Mouse (Mus musculus) liver, embryonic 13.5 days (tissue): ENCODE measurements around the gene Ksr2. TPM values are rescaled to one million over a fixed set of nuclear protein-coding genes. Genes with fewer than 3 reads are reported as not detected.
"Not testable (repeated sequence)": the region's sequence is repeated elsewhere in the genome, so short reads cannot be mapped to it uniquely, and the experiment has no call there.

Experiments used
- ATAC-seq: fragments of 200-750 bp; cut with Nextera tagmentation; 2 replicates; pipeline ENCODE4 v1.8.0; 2017; ENCODE audit warnings: low read depth, mild to moderate bottlenecking, moderate number of reproducible peaks, moderate library complexity
- DNase-seq: peaks from one replicate; pipeline ENCODE4 v3.0.0; 2022
- H3K27ac ChIP-seq: fragments of 300-500 bp; sonication (generic); 2 replicates; pipeline ENCODE4 v1.5.1; 2015; ENCODE audit warnings: moderate library complexity, mild to moderate bottlenecking, inconsistent platforms
- H3K27me3 ChIP-seq: fragments of 300-500 bp; sonication (generic); 2 replicates; pipeline ENCODE4 v1.6.1; 2015; ENCODE audit warnings: mild to moderate bottlenecking, inconsistent platforms
- H3K36me3 ChIP-seq: fragments of 300-500 bp; sonication (generic); 2 replicates; pipeline ENCODE4 v1.6.1; 2015; ENCODE audit warnings: mild to moderate bottlenecking, inconsistent platforms
- H3K4me1 ChIP-seq: fragments of 300-500 bp; sonication (generic); replicated peaks from 2 replicates; pipeline ENCODE4 v1.6.1; 2015; ENCODE audit warnings: inconsistent platforms
- H3K4me2 ChIP-seq: fragments of 300-500 bp; sonication (generic); 2 replicates; pipeline ENCODE4 v1.6.1; 2015; ENCODE audit warnings: inconsistent platforms, mild to moderate bottlenecking, moderate library complexity
- H3K4me3 ChIP-seq: fragments of 300-500 bp; sonication (generic); replicated peaks from 2 replicates; pipeline ENCODE4 v1.5.1; 2015; ENCODE audit warnings: mild to moderate bottlenecking, inconsistent platforms
- H3K9ac ChIP-seq: fragments of 300-500 bp; sonication (generic); 2 replicates; pipeline ENCODE4 v1.6.1; 2015; ENCODE audit warnings: mild to moderate bottlenecking, inconsistent platforms
- H3K9me3 ChIP-seq: fragments of 300-500 bp; sonication (generic); replicated peaks from 2 replicates; pipeline ENCODE4 v1.6.1; 2016; ENCODE audit warnings: inconsistent platforms
- WGBS: fragments of 180-500 bp; shearing (Covaris S2); methylation state at CpG from one replicate; pipeline ENCODE4 v1.1.7; 2015; ENCODE audit not compliant: insufficient replicate concordance; 5-methylcytosine and 5-hydroxymethylcytosine counted together
- polyA plus RNA-seq: library from polyadenylated mRNA; unstranded; fragments of >200 nt; fragmentation: Nextera tagmentation; extraction: Ambion mirVana; gene quantifications from 2 replicates; pipeline ENCODE4 v1.2.1, GENCODE M21; 2015

The Ksr2 gene
- polyA plus RNA-seq, 1 experiment from 2014 or later = 0.02 TPM

DNA sequence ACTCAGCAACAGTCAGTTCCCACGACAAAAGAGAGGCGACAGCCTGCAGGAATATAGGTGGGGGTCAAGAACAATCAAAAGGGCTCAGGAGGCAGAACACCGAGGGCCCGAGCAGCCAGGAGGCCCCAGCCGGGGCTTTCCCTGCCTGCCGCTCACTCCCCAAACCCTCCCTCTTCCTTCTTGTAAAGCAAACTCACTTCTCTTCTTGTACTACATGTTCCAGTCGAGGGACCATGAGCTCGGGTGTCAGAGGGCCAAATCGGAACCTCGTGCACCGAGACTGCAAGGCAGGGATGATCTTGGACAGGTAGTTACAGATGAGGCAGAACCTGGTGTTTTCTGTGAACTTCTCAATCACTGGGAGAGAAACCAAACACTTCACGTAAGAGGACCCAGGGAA, 30.6 kb upstream of the Ksr2 start:
- Histone ChIP-seq H3K4me1 (peaks cover 16% of the 10 kb centered on the region), H3K4me2 (no peak overlapping the region), H3K27ac (no peak overlapping the region), H3K36me3 (peaks cover 83% of the 10 kb centered on the region), H3K9me3 (no peaks in the 10 kb centered on the region), H3K27me3 (no peaks in the 10 kb centered on the region), H3K4me3 (no peak overlapping the region), H3K9ac (no peak overlapping the region)
- ATAC-seq = no peak
- WGBS = 83% methylated on average over 12 of the region's 12 CpGs
- no peak for DNase-seq

DNA sequence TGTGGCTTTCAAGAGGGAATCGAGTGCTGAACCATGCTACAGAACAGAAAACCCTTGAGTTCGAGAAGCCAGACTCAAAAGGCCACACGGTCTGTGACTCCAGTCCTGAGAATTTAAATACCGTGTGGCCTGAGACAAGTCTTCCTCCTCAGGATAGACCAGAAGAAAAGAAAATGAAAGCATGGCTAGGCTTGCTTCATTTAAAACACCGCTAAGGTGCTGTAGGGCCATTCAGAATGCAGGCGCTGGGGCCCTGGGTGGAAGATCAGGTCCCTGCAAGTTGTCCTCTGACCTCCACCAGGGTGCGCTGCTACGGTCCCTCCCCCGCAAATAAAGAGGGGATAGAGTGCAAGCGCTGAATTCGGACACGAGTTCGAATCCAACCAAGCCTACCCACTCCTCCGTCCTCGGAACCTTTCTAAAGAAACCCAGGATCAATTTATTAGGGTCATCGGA, 25.5 kb upstream of the Ksr2 start:
- peaks cover 34% of the 10 kb centered on the region for H3K36me3 ChIP-seq
- H3K4me2 ChIP-seq = peak overlapping the region; percentile 80
- peaks cover 11% of the 10 kb centered on the region; the same call in 1 of the 2 replicates for H3K9me3 ChIP-seq
- peak overlapping the region; percentile 90 for H3K9ac ChIP-seq
- no peaks in the 10 kb centered on the region for H3K27me3 ChIP-seq
- peaks cover 24% of the 10 kb centered on the region for H3K4me1 ChIP-seq
- DNase-seq (peak; percentile 63), ATAC-seq (peak; percentile 72)
- H3K4me3 ChIP-seq = peak overlapping the region; percentile 76
- H3K27ac ChIP-seq = peak overlapping the region; percentile 74
- 7% methylated on average over 16 of the region's 16 CpGs for WGBS

DNA sequence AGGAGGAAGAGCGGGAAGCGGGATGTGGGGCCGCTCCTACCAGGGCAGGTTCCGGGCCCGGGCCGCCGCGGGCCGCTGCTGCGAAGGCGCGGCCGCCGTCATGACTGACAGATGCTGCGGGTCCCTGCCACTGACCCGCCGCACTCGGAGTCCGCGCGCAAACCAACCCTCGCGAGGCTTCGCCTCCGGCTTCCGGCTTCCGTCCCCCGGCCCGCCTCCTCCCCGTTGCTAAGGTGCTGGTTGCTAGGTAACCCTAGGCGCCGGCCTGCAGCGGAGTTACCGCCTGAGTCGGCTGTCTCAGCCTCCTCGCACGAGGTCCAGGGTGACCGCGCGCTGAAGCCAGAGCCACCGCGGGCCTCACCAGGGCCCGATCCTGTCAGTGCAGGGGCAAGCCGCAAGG, 24.9 kb upstream of the Ksr2 start, which contains the start of gene Rfc5:
TSS of gene Rfc5 (minus strand) at position 171 of the 400 bp plus-strand sequence.
- peak within 1 kb of the TSS; percentile 76 for H3K4me3 ChIP-seq
- H3K27ac ChIP-seq = peak within 1 kb of the TSS; percentile 74
- peaks cover 28% of the 10 kb centered on the region for H3K36me3 ChIP-seq
- H3K4me1 ChIP-seq = peaks cover 24% of the 10 kb centered on the region
- peak within 1 kb of the TSS; percentile 80 for H3K4me2 ChIP-seq
- ATAC-seq (peak; percentile 94), DNase-seq (peak; percentile 93)
- no peaks in the 10 kb centered on the region for H3K27me3 ChIP-seq
- WGBS = under 1% methylated on average over 37 of the region's 44 CpGs
- peak within 1 kb of the TSS; percentile 90 for H3K9ac ChIP-seq
- peaks cover 14% of the 10 kb centered on the region; the same call in 1 of the 2 replicates for H3K9me3 ChIP-seq

DNA sequence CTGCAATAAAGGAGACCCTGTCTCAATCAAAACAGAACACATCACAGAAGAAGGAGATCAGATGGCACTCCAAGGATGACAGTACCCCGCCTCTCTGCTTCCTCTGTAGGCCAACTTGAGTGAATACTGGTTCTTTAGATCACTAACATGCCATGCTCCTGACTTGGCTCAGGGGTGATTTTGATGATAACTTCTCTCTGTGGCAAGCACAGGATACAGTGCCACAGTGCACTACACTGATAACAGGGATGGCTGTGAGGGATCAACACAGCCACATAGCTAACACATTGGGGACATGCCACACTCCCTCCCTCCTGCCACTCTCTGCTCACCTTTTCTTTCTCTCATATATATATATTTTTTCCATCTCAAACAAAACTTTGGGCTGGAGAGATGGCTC, 22.9 kb upstream of the Ksr2 start:
- Histone ChIP-seq H3K36me3 (peaks cover 8% of the 10 kb centered on the region), H3K4me2 (no peak overlapping the region), H3K4me3 (no peak overlapping the region), H3K4me1 (peaks cover 24% of the 10 kb centered on the region), H3K9ac (no peak overlapping the region), H3K27me3 (no peaks in the 10 kb centered on the region), H3K9me3 (peaks cover 14% of the 10 kb centered on the region; the same call in 1 of the 2 replicates), H3K27ac (no peak overlapping the region)
- 50% methylated on average over 1 of the region's 1 CpGs for WGBS
- no peak for DNase-seq
- no peak for ATAC-seq

DNA sequence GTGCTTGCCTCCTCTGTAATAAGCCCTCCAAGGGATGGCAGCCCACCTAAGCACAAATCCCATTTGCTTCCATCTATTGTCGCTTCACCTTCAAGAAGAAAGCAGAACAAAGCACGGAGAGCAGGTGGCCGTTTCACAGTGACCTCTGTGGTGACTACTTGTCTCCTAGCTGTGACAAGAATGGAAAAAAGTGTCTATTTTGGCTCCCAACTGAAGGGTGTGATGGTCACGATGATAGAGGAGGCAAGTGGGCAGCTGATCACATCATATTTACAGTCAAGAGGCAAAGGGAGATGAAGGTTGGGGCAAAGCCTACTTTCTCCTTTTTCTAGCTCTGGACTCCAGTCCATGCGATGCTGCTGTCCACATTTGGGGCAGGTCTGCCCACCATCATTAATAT, 18.0 kb upstream of the Ksr2 start:
- no peak for ATAC-seq
- 68% methylated on average over 5 of the region's 5 CpGs for WGBS

DNA sequence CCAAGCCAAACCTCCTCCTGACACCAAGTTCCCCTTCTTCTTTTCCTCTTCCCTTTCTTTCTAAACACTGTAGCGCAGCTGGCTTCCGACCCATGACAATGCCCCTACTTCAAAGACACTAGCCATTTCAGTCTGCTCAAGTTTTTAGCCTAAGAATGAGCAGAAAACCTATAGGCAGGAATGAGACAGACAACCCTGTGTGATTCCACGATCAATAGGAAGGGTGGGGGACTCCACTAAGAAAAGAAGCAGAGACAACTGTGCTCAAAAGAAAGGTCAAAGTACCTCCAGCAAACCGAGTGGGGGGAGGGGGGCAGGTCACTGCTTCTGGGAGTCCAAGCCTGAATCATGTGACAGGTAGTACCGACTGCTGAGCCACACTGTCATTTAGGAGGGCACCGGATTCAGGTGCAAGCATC, 17.2 kb upstream of the Ksr2 start:
- no peaks in the 10 kb centered on the region for H3K27me3 ChIP-seq
- no peak overlapping the region for H3K4me2 ChIP-seq
- H3K36me3 ChIP-seq = no peaks in the 10 kb centered on the region
- ATAC-seq (no peak), DNase-seq (no peak)
- H3K9me3 ChIP-seq = peaks cover 12% of the 10 kb centered on the region; the same call in 1 of the 2 replicates
- peaks cover 9% of the 10 kb centered on the region for H3K4me1 ChIP-seq
- 50% methylated on average over 6 of the region's 6 CpGs for WGBS
- no peak overlapping the region for H3K4me3 ChIP-seq
- no peak overlapping the region for H3K9ac ChIP-seq
- H3K27ac ChIP-seq = no peak overlapping the region

More for the DNA sequence above, 18.0 kb upstream of the Ksr2 start:
- H3K27me3 ChIP-seq = no peaks in the 10 kb centered on the region
- H3K4me2 ChIP-seq = no peak overlapping the region
- DNase-seq = no peak
- H3K27ac ChIP-seq = no peak overlapping the region
- peaks cover 14% of the 10 kb centered on the region; the same call in 1 of the 2 replicates for H3K9me3 ChIP-seq
- no peak overlapping the region for H3K9ac ChIP-seq
- peaks cover 9% of the 10 kb centered on the region for H3K4me1 ChIP-seq
- H3K36me3 ChIP-seq = no peaks in the 10 kb centered on the region
- no peak overlapping the region for H3K4me3 ChIP-seq

DNA sequence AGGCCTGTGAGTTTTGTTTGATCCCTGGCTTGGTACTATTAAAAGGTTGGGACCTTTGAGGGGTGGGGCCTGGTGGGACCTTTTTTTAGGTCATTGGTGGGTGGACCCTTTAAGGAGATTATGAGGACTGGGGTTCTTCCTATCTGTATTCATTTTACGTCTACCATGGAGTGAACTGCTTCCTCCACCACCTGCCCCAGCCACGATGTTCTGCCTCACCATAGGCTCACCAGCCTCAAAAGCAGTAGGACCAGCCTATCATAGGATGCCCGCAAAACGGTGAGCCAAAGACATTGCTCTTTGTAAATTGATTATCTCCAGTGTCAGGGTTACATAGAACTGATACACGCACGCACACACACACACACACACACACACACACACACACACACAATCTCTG, 16.4 kb upstream of the Ksr2 start:
- Histone ChIP-seq H3K27me3 (no peaks in the 10 kb centered on the region), H3K4me1 (peaks cover 9% of the 10 kb centered on the region), H3K36me3 (no peaks in the 10 kb centered on the region), H3K4me3 (no peak overlapping the region), H3K9ac (no peak overlapping the region), H3K4me2 (no peak overlapping the region), H3K27ac (no peak overlapping the region), H3K9me3 (peaks cover 10% of the 10 kb centered on the region; the same call in 1 of the 2 replicates)
- 0 out of 2 replicates have a peak, but pooled peaks have one; percentile 26 for ATAC-seq
- WGBS = 54% methylated on average over 6 of the region's 6 CpGs
- DNase-seq = no peak

DNA sequence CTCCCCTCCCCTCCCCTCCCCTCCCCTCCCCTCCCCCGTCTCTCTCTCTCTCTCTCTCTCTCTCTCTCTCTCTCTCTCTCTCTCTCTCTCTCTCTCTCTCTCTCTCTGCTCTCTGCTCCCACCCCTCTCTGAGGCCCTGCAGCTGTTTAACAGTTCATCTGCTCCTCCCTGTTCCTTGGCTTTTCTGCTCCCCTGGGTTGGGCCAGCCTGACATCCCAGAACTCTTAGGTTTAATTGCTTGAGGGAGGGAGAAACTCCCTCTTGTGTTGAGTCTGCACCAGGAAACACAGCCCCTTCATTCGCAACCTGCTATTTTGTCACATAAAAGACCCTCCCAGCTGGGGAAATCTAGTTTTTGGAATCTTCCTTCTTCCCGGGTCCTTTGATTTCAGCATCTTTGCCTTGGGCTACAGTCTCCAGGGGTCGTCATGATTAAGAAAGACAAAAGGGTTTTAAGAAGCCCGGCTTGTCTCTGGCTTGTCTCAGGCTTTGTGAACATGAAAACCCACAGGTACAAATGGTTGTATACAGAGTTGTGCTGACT, 15.7 kb upstream of the Ksr2 start:
- 67% methylated on average over 4 of the region's 5 CpGs for WGBS
- no peaks in the 10 kb centered on the region for H3K36me3 ChIP-seq

DNA sequence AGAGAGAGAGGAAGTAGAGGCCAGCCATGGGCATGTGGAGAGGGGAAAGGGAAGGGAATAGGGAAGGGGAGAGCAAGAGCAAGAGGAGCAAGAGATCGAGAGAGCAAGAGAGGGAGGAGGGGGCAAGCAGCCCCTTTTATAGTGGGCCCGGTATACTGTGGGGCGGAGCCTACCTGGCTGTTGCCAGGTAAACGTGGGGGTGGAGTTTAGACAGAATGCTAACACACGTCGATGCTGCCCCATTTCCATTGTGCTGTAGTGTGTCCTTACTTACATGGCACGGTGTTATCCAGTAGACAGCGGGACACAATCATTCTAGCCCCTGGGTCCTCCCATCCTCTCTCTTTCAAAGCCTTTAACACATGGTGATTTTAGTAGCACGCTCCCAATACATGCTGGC, 14.5 kb upstream of the Ksr2 start:
- Histone ChIP-seq H3K9me3 (no peaks in the 10 kb centered on the region), H3K4me1 (peaks cover 9% of the 10 kb centered on the region), H3K36me3 (no peaks in the 10 kb centered on the region), H3K27me3 (no peaks in the 10 kb centered on the region), H3K4me3 (no peak overlapping the region), H3K4me2 (no peak overlapping the region), H3K9ac (no peak overlapping the region), H3K27ac (no peak overlapping the region)
- no peak for ATAC-seq
- WGBS = 68% methylated on average over 9 of the region's 9 CpGs
- no peak for DNase-seq

More for the DNA sequence above, 15.7 kb upstream of the Ksr2 start:
- Histone ChIP-seq H3K27ac (no peak overlapping the region), H3K4me1 (peaks cover 9% of the 10 kb centered on the region), H3K4me2 (no peak overlapping the region), H3K9me3 (peaks cover 6% of the 10 kb centered on the region; the same call in 1 of the 2 replicates), H3K27me3 (no peaks in the 10 kb centered on the region), H3K4me3 (no peak overlapping the region), H3K9ac (no peak overlapping the region)
- ATAC-seq (no peak), DNase-seq (no peak)

DNA sequence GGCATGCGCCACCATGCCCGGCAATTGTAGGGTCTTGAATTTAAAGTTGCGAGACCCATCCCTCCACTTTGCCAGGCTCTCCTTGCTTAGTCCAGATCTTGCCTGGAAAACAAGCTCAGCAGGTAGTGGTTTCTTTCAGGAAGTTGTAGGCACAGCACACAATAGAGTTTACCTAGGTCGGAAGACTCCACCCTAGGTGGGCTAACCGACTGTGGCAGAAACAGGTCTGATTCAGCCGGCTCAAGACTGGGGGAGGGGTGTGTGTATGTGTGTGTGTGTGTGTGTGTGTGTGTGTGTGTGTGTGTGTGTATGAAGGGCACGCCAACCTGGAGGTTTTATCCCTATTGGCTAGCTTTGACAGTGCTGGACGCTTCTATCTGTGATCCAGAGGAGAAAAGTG, 10.2 kb upstream of the Ksr2 start:
- 70% methylated on average over 7 of the region's 8 CpGs for WGBS
- no peak for DNase-seq
- no peak for ATAC-seq
- H3K27ac ChIP-seq = no peak overlapping the region
- no peaks in the 10 kb centered on the region for H3K27me3 ChIP-seq
- no peak overlapping the region for H3K9ac ChIP-seq
- no peaks in the 10 kb centered on the region for H3K4me1 ChIP-seq
- no peaks in the 10 kb centered on the region for H3K9me3 ChIP-seq
- H3K4me3 ChIP-seq = no peak overlapping the region
- no peak overlapping the region for H3K4me2 ChIP-seq
- H3K36me3 ChIP-seq = no peaks in the 10 kb centered on the region

DNA sequence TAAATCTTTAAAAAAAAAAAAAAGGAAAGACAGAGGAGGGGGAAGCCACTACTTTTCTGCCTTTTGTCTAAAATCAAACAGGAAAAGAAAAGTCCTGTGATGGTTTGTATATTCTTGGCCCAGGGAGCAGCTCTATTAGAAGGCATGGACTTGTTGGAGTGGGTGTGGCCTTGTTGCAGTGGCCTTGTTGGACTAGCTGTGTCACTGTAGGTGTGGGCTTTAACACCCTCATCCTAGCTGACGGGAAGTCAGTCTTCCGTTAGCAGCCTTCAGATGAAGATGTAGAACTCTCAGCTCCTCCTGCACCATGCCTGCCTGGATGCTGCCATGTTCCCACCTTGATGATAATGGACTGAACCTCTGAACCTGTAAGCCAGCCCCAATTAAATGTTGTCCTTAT, 9.1 kb upstream of the Ksr2 start:
- not testable (repeated sequence) for H3K9ac ChIP-seq, H3K9me3 ChIP-seq, H3K27ac ChIP-seq, DNase-seq, H3K4me2 ChIP-seq, H3K36me3 ChIP-seq, ATAC-seq, H3K4me3 ChIP-seq, H3K4me1 ChIP-seq, H3K27me3 ChIP-seq
- WGBS = 61% methylated on average over 2 of the region's 2 CpGs

DNA sequence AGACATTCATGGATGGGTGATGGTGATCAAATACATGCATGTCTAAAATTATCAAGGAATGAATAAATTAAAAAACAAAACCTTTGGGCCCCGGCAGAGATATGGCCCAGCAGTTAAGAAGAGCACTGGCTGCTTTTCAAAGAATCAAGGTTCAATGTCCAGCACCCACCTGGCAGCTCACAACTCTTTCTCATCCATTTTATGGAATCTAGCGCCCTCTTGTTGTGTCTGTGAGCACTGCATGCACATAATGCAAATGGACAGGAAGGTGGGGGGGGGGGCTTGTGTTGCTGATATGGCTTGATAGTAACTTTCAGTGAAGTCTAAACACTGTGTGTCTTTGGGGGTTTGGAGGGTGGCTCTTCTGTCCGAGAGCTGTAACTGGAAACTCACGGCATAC, 5.6 kb upstream of the Ksr2 start:
- ATAC-seq (no peak), DNase-seq (no peak)
- Histone ChIP-seq H3K9me3 (no peaks in the 10 kb centered on the region), H3K36me3 (no peaks in the 10 kb centered on the region), H3K4me1 (peaks cover under 1% of the 10 kb centered on the region; the same call in 1 of the 2 replicates), H3K27ac (no peak overlapping the region), H3K4me2 (no peak overlapping the region), H3K27me3 (peaks cover 40% of the 10 kb centered on the region), H3K4me3 (no peak overlapping the region), H3K9ac (no peak overlapping the region)
- WGBS = 41% methylated on average over 4 of the region's 4 CpGs
